Mouse (Mus musculus) lung, embryonic 14.5 days (tissue): Measurements from ENCODE around the gene Sgms1. TPM values are rescaled to one million over a fixed set of nuclear protein-coding genes. Genes with fewer than 3 reads are reported as not detected.

Experiments
- ATAC-seq: fragments of 200-750 bp; cut with Nextera tagmentation; 2 replicates; pipeline ENCODE4 v1.8.0; 2017; ENCODE audit warnings: mild to moderate bottlenecking, moderate TSS enrichment, moderate library complexity; ENCODE audit not compliant: insufficient read depth
- DNase-seq: peaks from one replicate; pipeline ENCODE4 v3.0.0-alpha.2; 2015
- H3K27ac ChIP-seq: fragments of 300-500 bp; sonication (generic); 2 replicates; pipeline ENCODE4 v1.5.1; 2014; ENCODE audit warnings: low read depth, mild to moderate bottlenecking, moderate library complexity
- H3K27me3 ChIP-seq: fragments of 300-500 bp; sonication (generic); 2 replicates; pipeline ENCODE4 v1.6.1; 2014; ENCODE audit warnings: low read length, control low read depth; ENCODE audit not compliant: insufficient read depth
- H3K36me3 ChIP-seq: fragments of 300-500 bp; sonication (generic); 2 replicates; pipeline ENCODE4 v1.6.1; 2014; ENCODE audit warnings: control low read depth; ENCODE audit not compliant: insufficient read depth
- H3K4me1 ChIP-seq: fragments of 300-500 bp; sonication (generic); 2 replicates; pipeline ENCODE4 v1.6.1; 2014; ENCODE audit warnings: antibody characterized with exemption, control low read depth; ENCODE audit not compliant: insufficient read depth
- H3K4me2 ChIP-seq: fragments of 300-500 bp; sonication (generic); 2 replicates; pipeline ENCODE4 v1.6.1; 2014; ENCODE audit warnings: mild to moderate bottlenecking
- H3K4me3 ChIP-seq: fragments of 300-500 bp; sonication (generic); 2 replicates; pipeline ENCODE4 v1.5.1; 2014; ENCODE audit warnings: low read depth, low read length
- H3K9ac ChIP-seq: fragments of 300-500 bp; sonication (generic); 2 replicates; pipeline ENCODE4 v1.6.1; 2014
- H3K9me3 ChIP-seq: fragments of 300-500 bp; sonication (generic); 2 replicates; pipeline ENCODE4 v1.6.1; 2016; ENCODE audit warnings: low read depth, low read length, control low read depth
- CTCF ChIP-seq: IDR thresholded peaks from 2 replicates; pipeline ENCODE4 v1.5.1; 2016; ENCODE audit warnings: antibody characterized with exemption, low read depth
- WGBS: fragments of 180-500 bp; shearing (Covaris S2); extraction: QIAGEN DNeasy Blood & Tissue Kit; methylation state at CpG from one replicate; pipeline ENCODE4 v1.1.7; 2014; 5-methylcytosine and 5-hydroxymethylcytosine counted together
- polyA plus RNA-seq: library from polyadenylated mRNA; unstranded; fragments of >200 nt; fragmentation: Nextera tagmentation; extraction: Ambion mirVana; gene quantifications from 2 replicates; pipeline ENCODE4 v1.2.1, GENCODE M21; 2014

Gene Sgms1
- polyA plus RNA-seq = 49.7 and 50.2 TPM in 2 replicates

- H3K36me3 ChIP-seq = no peaks in the 10 kb centered on the region
- under 1% methylated on average over 68 of the region's 68 CpGs for WGBS
- peak within 1 kb of the TSS; percentile 80 for H3K9ac ChIP-seq
- ATAC-seq (peak; percentile 95), DNase-seq (peak; percentile 96)
- no peaks in the 10 kb centered on the region for H3K27me3 ChIP-seq
- peak within 1 kb of the TSS; percentile 92 for H3K4me2 ChIP-seq
- peak within 1 kb of the TSS; percentile 81 for H3K4me3 ChIP-seq
- TF ChIP-seq CTCF = no peak
- H3K9me3 ChIP-seq = no peaks in the 10 kb centered on the region
- peak within 1 kb of the TSS; percentile 88 for H3K27ac ChIP-seq
- H3K4me1 ChIP-seq = peaks cover 21% of the 10 kb centered on the region
Measured at GRCm38 (mm10) chr19:32389001-32389871, at the start of gene Sgms1. Gene Sgms1, minus strand, starts transcription at chr19:32389714.

GRCm38 (mm10) chr19:32425856-32426255 is 36.3 kb upstream of the Sgms1 start:
- Histone ChIP-seq H3K27ac (no peak overlapping the region), H3K4me2 (no peak overlapping the region), H3K4me3 (no peak overlapping the region), H3K27me3 (no peaks in the 10 kb centered on the region), H3K4me1 (no peaks in the 10 kb centered on the region), H3K36me3 (no peaks in the 10 kb centered on the region), H3K9ac (no peak overlapping the region), H3K9me3 (no peaks in the 10 kb centered on the region)
- TF ChIP-seq CTCF = no peak
- DNase-seq = no peak
- no peak for ATAC-seq
- 81% methylated on average over 3 of the region's 3 CpGs for WGBS

GRCm38 (mm10) chr19:32424706-32425105 is 35.2 kb upstream of the Sgms1 start:
- no peak for TF ChIP-seq CTCF

GRCm38 (mm10) chr19:32419069-32419468 is 29.6 kb upstream of the Sgms1 start:
- Histone ChIP-seq H3K27ac (no peak overlapping the region), H3K4me3 (no peak overlapping the region), H3K9ac (no peak overlapping the region), H3K4me2 (no peak overlapping the region), H3K4me1 (no peaks in the 10 kb centered on the region), H3K9me3 (no peaks in the 10 kb centered on the region), H3K36me3 (no peaks in the 10 kb centered on the region), H3K27me3 (no peaks in the 10 kb centered on the region)
- WGBS = 57% methylated on average over 3 of the region's 3 CpGs
- ATAC-seq (no peak), DNase-seq (no peak)
- no peak for TF ChIP-seq CTCF

More at GRCm38 (mm10) chr19:32424706-32425105, 35.2 kb upstream of the Sgms1 start:
- H3K27ac ChIP-seq = no peak overlapping the region
- H3K9me3 ChIP-seq = no peaks in the 10 kb centered on the region
- H3K4me3 ChIP-seq = no peak overlapping the region
- DNase-seq (no peak), ATAC-seq (no peak)
- H3K36me3 ChIP-seq = no peaks in the 10 kb centered on the region
- H3K4me2 ChIP-seq = no peak overlapping the region
- H3K27me3 ChIP-seq = no peaks in the 10 kb centered on the region
- no peaks in the 10 kb centered on the region for H3K4me1 ChIP-seq
- WGBS = 83% methylated on average over 3 of the region's 3 CpGs
- no peak overlapping the region for H3K9ac ChIP-seq

- 81% methylated on average over 7 of the region's 7 CpGs for WGBS
- Histone ChIP-seq H3K27ac (no peak overlapping the region), H3K9ac (no peak overlapping the region), H3K4me2 (no peak overlapping the region), H3K36me3 (no peaks in the 10 kb centered on the region), H3K4me3 (no peak overlapping the region), H3K9me3 (no peaks in the 10 kb centered on the region), H3K4me1 (no peaks in the 10 kb centered on the region), H3K27me3 (no peaks in the 10 kb centered on the region)
- no peak for TF ChIP-seq CTCF
- DNase-seq = no peak
- ATAC-seq = no peak
Measured at GRCm38 (mm10) chr19:32416692-32417317, 27.3 kb upstream of the Sgms1 start.

GRCm38 (mm10) chr19:32409603-32410360 is 20.3 kb upstream of the Sgms1 start:
- Histone ChIP-seq H3K4me1 (no peaks in the 10 kb centered on the region), H3K9ac (no peak overlapping the region), H3K27me3 (no peaks in the 10 kb centered on the region), H3K27ac (no peak overlapping the region), H3K4me3 (no peak overlapping the region), H3K4me2 (no peak overlapping the region), H3K9me3 (no peaks in the 10 kb centered on the region), H3K36me3 (no peaks in the 10 kb centered on the region)
- ATAC-seq (no peak), DNase-seq (no peak)
- WGBS = 55% methylated on average over 8 of the region's 8 CpGs
- TF ChIP-seq CTCF = no peak
